Mouse (Mus musculus) heart, postnatal 10 days (tissue): ENCODE data around the gene Slc25a47. TPM values are rescaled to one million over a fixed set of nuclear protein-coding genes. Genes with fewer than 3 reads are reported as not detected.

Experiments used
- DNase-seq, 2 experiments: peaks; one replicate each; pipeline ENCODE4 v3.0.0; 2021
- intact Hi-C: fragments of 180-260 bp; cut with DNase I; formaldehyde crosslinking; loops from one replicate; pipeline ENCODE4 v1.15.1; 2025
- total RNA-seq, 2 experiments: library from RNA; stranded (reverse); gene quantifications; 2 replicates each; pipeline ENCODE4 v1.2.3; 2021

Gene Slc25a47
- total RNA-seq, 2 experiments from 2014 or later, result 5.0 to 6.3 TPM

- intact Hi-C loops, result no loop called here
- DNase-seq, result no peak
These were observed 19.2 kb downstream of the Slc25a47 start for GRCm38 (mm10) chr12:108855081-108855480.

GRCm38 (mm10) chr12:108856186-108856585, 20.3 kb downstream of the Slc25a47 start:
- intact Hi-C loops, result no loop called here
- DNase-seq, result no peak

- intact Hi-C loops, result no loop called here
- DNase-seq, result no peak
These were observed 21.3 kb downstream of the Slc25a47 start for GRCm38 (mm10) chr12:108857109-108857508.

GRCm38 (mm10) chr12:108857589-108858184, 21.8 kb downstream of the Slc25a47 start:
- peak; percentile 39 to 56 for DNase-seq
- intact Hi-C loops, result no loop called here

- intact Hi-C loops, result no loop called here
These were observed 22.6 kb downstream of the Slc25a47 start for GRCm38 (mm10) chr12:108858486-108858885.

GRCm38 (mm10) chr12:108865007-108865494, 29.2 kb downstream of the Slc25a47 start:
- intact Hi-C loops, result no loop called here
- DNase-seq, result no peak

More at GRCm38 (mm10) chr12:108858486-108858885, 22.6 kb downstream of the Slc25a47 start:
- no peak for DNase-seq

- intact Hi-C loops, result no loop called here
- no peak for DNase-seq
These were observed 33.7 kb downstream of the Slc25a47 start for GRCm38 (mm10) chr12:108869575-108869974.

GRCm38 (mm10) chr12:108873122-108873521, 37.3 kb downstream of the Slc25a47 start:
- intact Hi-C loops, result no loop called here
- DNase-seq, result no peak

GRCm38 (mm10) chr12:108879138-108879537, 43.3 kb downstream of the Slc25a47 start:
- intact Hi-C loops, result no loop called here
- DNase-seq, result no peak

- intact Hi-C loops, result no loop called here
- DNase-seq, result no peak
These were observed 44.8 kb downstream of the Slc25a47 start for GRCm38 (mm10) chr12:108880606-108881005.

GRCm38 (mm10) chr12:108881192-108881591, 45.3 kb downstream of the Slc25a47 start:
- no peak for DNase-seq
- intact Hi-C loops, result no loop called here

GRCm38 (mm10) chr12:108882776-108883175, 46.9 kb downstream of the Slc25a47 start:
- no peak for DNase-seq
- intact Hi-C loops, result no loop called here

- DNase-seq, result no peak
These were observed 50.1 kb downstream of the Slc25a47 start for GRCm38 (mm10) chr12:108885906-108886305.

GRCm38 (mm10) chr12:108887077-108887476, 51.2 kb downstream of the Slc25a47 start:
- intact Hi-C loops, result no loop called here
- no peak for DNase-seq

More at GRCm38 (mm10) chr12:108885906-108886305, 50.1 kb downstream of the Slc25a47 start:
- intact Hi-C loops, result no loop called here

- intact Hi-C loops, result no loop called here
- no peak for DNase-seq
These were observed 52.8 kb downstream of the Slc25a47 start for GRCm38 (mm10) chr12:108888632-108889031.

GRCm38 (mm10) chr12:108892989-108893714, 57.3 kb downstream of the Slc25a47 start, which contains the start of gene Wdr25:
Gene Wdr25, plus strand, starts transcription at chr12:108893631.
- intact Hi-C loops, result loop anchor here (2.0 kb wide), 1 partner anchor 56 kb away; the partner anchor contains the start of gene Slc25a47
- DNase-seq, result peak; percentile 13 to 37

GRCm38 (mm10) chr12:108893715-108894431, 58.0 kb downstream of the Slc25a47 start, which contains the start of gene Wars:
Gene Wars, minus strand, starts transcription at chr12:108894174.
- intact Hi-C loops, result loop anchor here (2.0 kb wide), 3 partner anchors 57 to 129 kb away; partner anchors contain the start of gene Slc25a47
- DNase-seq, result peak; percentile 97 to 98

- intact Hi-C loops, result loop anchor here (2.0 kb wide), 2 partner anchors 100 to 130 kb away; no protein-coding TSS in a partner anchor
- DNase-seq, result no peak
These were observed 58.6 kb downstream of the Slc25a47 start for GRCm38 (mm10) chr12:108894432-108894816.

- intact Hi-C loops, result loop anchor here (5.0 kb wide), 1 partner anchor 84 kb away; no protein-coding TSS in a partner anchor
These were observed 60.2 kb downstream of the Slc25a47 start for GRCm38 (mm10) chr12:108896006-108896405.

GRCm38 (mm10) chr12:108901346-108901745, 65.5 kb downstream of the Slc25a47 start:
- DNase-seq, result no peak
- intact Hi-C loops, result loop anchor here (5.0 to 10.0 kb wide), 2 partner anchors 693 to 1471 kb away; no protein-coding TSS in a partner anchor

More at GRCm38 (mm10) chr12:108896006-108896405, 60.2 kb downstream of the Slc25a47 start:
- peak; percentile 48 to 60 for DNase-seq
